Mouse (Mus musculus) thymus, postnatal 25 days (tissue): ENCODE data around the gene Vmn2r43.
"Not testable (repeated sequence)": the region's sequence is repeated elsewhere in the genome, so short reads cannot be mapped to it uniquely, and the experiment has no call there.

Source experiments
- DNase-seq: peaks from one replicate; pipeline ENCODE4 v3.0.0; 2022

Vmn2r43 gene

GRCm38 (mm10) chr7:8260499-8260898 is at the start of gene Vmn2r43:
TSS of gene Vmn2r43 (minus strand) at chr7:8260599.
- not testable (repeated sequence) for DNase-seq

DNA sequence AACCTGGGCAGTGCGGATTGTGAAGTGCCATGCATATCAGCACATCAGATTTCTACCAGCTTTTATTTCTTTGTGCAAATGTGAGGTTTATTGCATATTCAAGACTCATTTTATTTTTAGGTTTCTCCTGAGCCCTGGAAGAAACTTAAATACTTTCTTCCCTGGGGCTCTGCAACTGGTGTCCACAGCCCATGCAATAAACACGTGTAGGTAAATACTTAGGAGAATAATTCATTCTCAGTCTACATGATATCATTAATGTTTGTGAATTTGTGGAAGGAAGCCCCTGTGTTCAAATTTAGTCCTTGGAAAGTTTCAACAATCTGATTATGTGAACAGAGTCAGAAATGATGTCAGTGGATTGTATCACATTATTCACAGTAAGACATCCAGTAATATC is 60.2 kb downstream of the Vmn2r43 start, which contains the start of gene Vmn2r42:
Gene Vmn2r42, minus strand, starts transcription at position 101 of the 400 bp plus-strand sequence.
- DNase-seq = not testable (repeated sequence)
